Mouse (Mus musculus): ENCODE measurements around the gene Iars2. TPM values are rescaled to one million over a fixed set of nuclear protein-coding genes. Genes with fewer than 3 reads are reported as not detected.

The Iars2 gene
- total and polyA plus RNA-seq, 3 experiments: 39.9 to 43.9 TPM; not detected in 1

DNA sequence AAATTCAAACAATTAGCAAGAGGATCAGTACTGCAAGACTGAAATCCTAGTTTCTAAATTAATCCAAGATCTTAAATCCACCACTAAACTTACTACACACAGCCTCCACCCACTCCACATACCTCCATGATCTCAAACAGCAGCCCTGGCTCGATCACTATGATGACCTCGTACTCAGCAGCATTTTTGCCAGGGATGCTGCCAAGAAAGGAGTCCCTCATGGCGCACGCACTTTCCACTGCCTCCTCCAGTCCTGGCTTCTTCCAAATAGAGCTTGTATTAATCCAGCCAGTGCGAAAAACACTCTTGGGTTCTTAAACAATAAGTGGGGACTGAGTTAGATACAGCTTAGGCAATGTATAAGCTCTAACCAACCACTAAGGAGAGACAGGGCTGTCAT, 40.0 kb downstream of the Iars2 start:
- Histone ChIP-seq H3K36me3 (ENCODE audit: control insufficient read depth in 1 of 2, insufficient read depth in 2 of 2, low read length in 2 of 2) (peaks cover 0 to 19% of the 10 kb centered on the region in 2 experiments; a peak in 2 of 4 replicates), H3K9ac (ENCODE audit: control insufficient read depth, low read depth, low read length, poor library complexity, severe bottlenecking) (no peak overlapping the region), H3K4me1 (ENCODE audit: control insufficient read depth in 1 of 2, insufficient read depth in 2 of 2, low read length in 2 of 2) (no peaks in the 10 kb centered on the region), H3K4me3 (ENCODE audit: control insufficient read depth in 1 of 2, insufficient read depth in 1 of 2, low read depth in 2 of 2, low read length in 2 of 2) (no peak overlapping the region), H3K9me3 (replicated peaks; ENCODE audit: insufficient read depth, low read length) (no peaks in the 10 kb centered on the region), H3K79me2 (ENCODE audit: control insufficient read depth, insufficient read depth, low read length, poor library complexity) (no peaks in the 10 kb centered on the region), H3K27ac (ENCODE audit: control insufficient read depth, low read depth, low read length) (no peak overlapping the region), H3K27me3 (ENCODE audit: control insufficient read depth in 1 of 2, insufficient read depth in 2 of 2, low read length in 2 of 2) (no peaks in the 10 kb centered on the region)
- DNase-seq (ENCODE audit: low read depth, low spot score): no peak
- no peak for TF ChIP-seq ETS1 (IDR thresholded peaks at IDR 0.05; ENCODE audit: low read depth, low read length)
- no peak for TF ChIP-seq TCF12 (IDR thresholded peaks at IDR 0.05; ENCODE audit: low read depth, low read length)
- TF ChIP-seq USF1 (IDR thresholded peaks at IDR 0.05; ENCODE audit: low read depth, low read length): no peak
- no peak for TF ChIP-seq SMC3 (IDR thresholded peaks at IDR 0.05; ENCODE audit: low read depth, low read length)
- TF ChIP-seq ZC3H11A (IDR thresholded peaks at IDR 0.05; ENCODE audit: low read depth, low read length): no peak
- no peak for TF ChIP-seq NELFE (IDR thresholded peaks at IDR 0.05; ENCODE audit: low read depth, low read length)
- TF ChIP-seq KAT2A (conservative IDR thresholded peaks at IDR 0.05; ENCODE audit: low read depth, low read length): no peak
- TF ChIP-seq SIN3A (IDR thresholded peaks at IDR 0.05; ENCODE audit: low read length): no peak
- no peak for TF ChIP-seq RCOR1 (IDR thresholded peaks at IDR 0.05; ENCODE audit: low read depth, low read length)
- no peak for TF ChIP-seq TBP (IDR thresholded peaks at IDR 0.05; ENCODE audit: low read depth, low read length)
- no peak for TF ChIP-seq BHLHE40 (IDR thresholded peaks at IDR 0.05; ENCODE audit: borderline replicate concordance, low read depth, low read length)
- TF ChIP-seq USF2 (IDR thresholded peaks at IDR 0.05; ENCODE audit: borderline replicate concordance in 1 of 2, insufficient read depth in 1 of 2, low read depth in 1 of 2, low read length in 2 of 2): no peak
- no peak for TF ChIP-seq MEF2A (IDR thresholded peaks at IDR 0.05; ENCODE audit: extremely low read depth, insufficient replicate concordance, low read depth, low read length, poor library complexity, severe bottlenecking)

DNA sequence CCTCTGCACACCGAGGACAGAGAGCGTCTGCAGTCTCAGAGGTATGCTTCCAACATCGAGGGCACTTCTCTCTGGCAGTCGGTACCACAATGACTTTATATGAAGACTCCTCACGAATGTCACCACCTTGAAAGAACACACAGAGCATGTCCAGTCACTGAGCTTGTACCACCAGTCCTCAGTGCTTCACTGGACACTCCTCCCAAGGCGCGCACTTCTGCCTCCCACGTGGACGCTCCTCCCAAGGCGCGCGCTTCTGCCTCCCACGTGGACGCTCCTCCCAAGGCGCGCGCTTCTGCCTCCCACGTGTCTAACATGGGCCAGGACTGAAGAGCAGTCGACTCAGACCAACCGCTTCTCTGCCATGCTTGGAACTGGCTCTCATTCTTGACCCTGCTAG, 42.1 kb downstream of the Iars2 start:
- Histone ChIP-seq H3K4me1 (ENCODE audit: control insufficient read depth in 1 of 2, insufficient read depth in 2 of 2, low read length in 2 of 2) (no peaks in the 10 kb centered on the region), H3K79me2 (ENCODE audit: control insufficient read depth, insufficient read depth, low read length, poor library complexity) (no peaks in the 10 kb centered on the region), H3K36me3 (ENCODE audit: control insufficient read depth in 1 of 2, insufficient read depth in 2 of 2, low read length in 2 of 2) (peaks cover 0 to 20% of the 10 kb centered on the region in 2 experiments; a peak in 2 of 4 replicates), H3K4me3 (ENCODE audit: control insufficient read depth in 1 of 2, insufficient read depth in 1 of 2, low read depth in 2 of 2, low read length in 2 of 2) (no peak overlapping the region), H3K9me3 (replicated peaks; ENCODE audit: insufficient read depth, low read length) (no peaks in the 10 kb centered on the region), H3K27me3 (ENCODE audit: control insufficient read depth in 1 of 2, insufficient read depth in 2 of 2, low read length in 2 of 2) (no peaks in the 10 kb centered on the region), H3K9ac (ENCODE audit: control insufficient read depth, low read depth, low read length, poor library complexity, severe bottlenecking) (no peak overlapping the region), H3K27ac (ENCODE audit: control insufficient read depth, low read depth, low read length) (no peak overlapping the region)
- TF ChIP-seq MAFK (IDR thresholded peaks at IDR 0.05; ENCODE audit: borderline replicate concordance, low read depth, low read length) (no peak), TAL1 (IDR thresholded peaks at IDR 0.05; ENCODE audit: low read length) (no peak), GATA1 (IDR thresholded peaks at IDR 0.05; ENCODE audit: low read depth, low read length) (no peak), ZMIZ1 (IDR thresholded peaks at IDR 0.05; ENCODE audit: low read depth, low read length) (no peak), POLR2A (IDR thresholded peaks at IDR 0.05; ENCODE audit: control insufficient read depth in 1 of 2, insufficient read depth in 1 of 2, low read depth in 1 of 2, low read length in 2 of 2, poor library complexity in 1 of 2) (no peak), RAD21 (IDR thresholded peaks at IDR 0.05; ENCODE audit: low read depth, low read length) (no peak), ZC3H11A (IDR thresholded peaks at IDR 0.05; ENCODE audit: low read depth, low read length) (no peak), USF1 (IDR thresholded peaks at IDR 0.05; ENCODE audit: low read depth, low read length) (no peak), CHD2 (IDR thresholded peaks at IDR 0.05; ENCODE audit: low read length) (no peak), SIN3A (IDR thresholded peaks at IDR 0.05; ENCODE audit: low read length) (no peak), MXI1 (IDR thresholded peaks at IDR 0.05; ENCODE audit: low read depth, low read length) (no peak)
- no peak for DNase-seq (ENCODE audit: low read depth, low spot score)

Measured in MEL (cell line).